Mouse (Mus musculus): ENCODE results near the gene Chmp6.

- TF ChIP-seq CTCF (IDR thresholded peaks at IDR 0.05) (no peak), EP300 (IDR thresholded peaks at IDR 0.05) (no peak)
Observed at GRCm38 (mm10) chr11:119934773-119935172, 21.5 kb downstream of the Chmp6 start.

Data from lung, postnatal 0 days (tissue).